Mouse (Mus musculus): ENCODE results near the gene Pum1. TPM values are rescaled to one million over a fixed set of nuclear protein-coding genes. Genes with fewer than 3 reads are reported as not detected.

Pum1 gene
- polyA plus RNA-seq, 1 experiment from 2014 or later, result 123 TPM

GRCm38 (mm10) chr4:130766926-130767325 is 103.8 kb downstream of the Pum1 start:
- Histone ChIP-seq H3K27ac (no peak overlapping the region), H3K4me3 (replicated peaks) (no peak overlapping the region), H3K36me3 (peaks cover 96% of the 10 kb centered on the region), H3K4me2 (no peak overlapping the region), H3K27me3 (no peaks in the 10 kb centered on the region), H3K9me3 (no peaks in the 10 kb centered on the region), H3K9ac (replicated peaks) (no peak overlapping the region), H3K4me1 (replicated peaks) (no peaks in the 10 kb centered on the region)
- 90% methylated on average over 4 of the region's 4 CpGs for WGBS
- ATAC-seq (ENCODE audit: insufficient number of reproducible peaks, insufficient read depth, low FRiP score, low TSS enrichment, low read depth), result no peak

- Histone ChIP-seq H3K27ac (no peak overlapping the region), H3K9ac (replicated peaks) (no peak overlapping the region), H3K4me1 (replicated peaks) (no peaks in the 10 kb centered on the region; the same call in 1 of the 2 replicates), H3K9me3 (no peaks in the 10 kb centered on the region), H3K27me3 (no peaks in the 10 kb centered on the region), H3K4me2 (no peak overlapping the region), H3K36me3 (peaks cover 95% of the 10 kb centered on the region), H3K4me3 (replicated peaks) (no peak overlapping the region)
- 91% methylated on average over 4 of the region's 4 CpGs for WGBS
- no peak for ATAC-seq (ENCODE audit: insufficient number of reproducible peaks, insufficient read depth, low FRiP score, low TSS enrichment, low read depth)
Observed at GRCm38 (mm10) chr4:130773899-130774298, 110.8 kb downstream of the Pum1 start.

GRCm38 (mm10) chr4:130774822-130775221 is 111.7 kb downstream of the Pum1 start:
- no peaks in the 10 kb centered on the region for H3K9me3 ChIP-seq
- no peaks in the 10 kb centered on the region; the same call in 1 of the 2 replicates for H3K4me1 ChIP-seq (replicated peaks)
- no peaks in the 10 kb centered on the region for H3K27me3 ChIP-seq
- H3K4me2 ChIP-seq, result no peak overlapping the region
- no peak overlapping the region for H3K27ac ChIP-seq
- H3K36me3 ChIP-seq, result peaks cover 97% of the 10 kb centered on the region
- no peak overlapping the region for H3K4me3 ChIP-seq (replicated peaks)
- H3K9ac ChIP-seq (replicated peaks), result no peak overlapping the region
- no peak for ATAC-seq (ENCODE audit: insufficient number of reproducible peaks, insufficient read depth, low FRiP score, low TSS enrichment, low read depth)
- WGBS, result 94% methylated on average over 4 of the region's 4 CpGs

- ATAC-seq (ENCODE audit: insufficient number of reproducible peaks, insufficient read depth, low FRiP score, low TSS enrichment, low read depth), result no peak
- Histone ChIP-seq H3K4me3 (replicated peaks) (no peak overlapping the region), H3K9ac (replicated peaks) (no peak overlapping the region), H3K27ac (no peak overlapping the region), H3K4me1 (replicated peaks) (no peaks in the 10 kb centered on the region; the same call in 1 of the 2 replicates), H3K4me2 (no peak overlapping the region), H3K27me3 (no peaks in the 10 kb centered on the region), H3K36me3 (peaks cover 93% of the 10 kb centered on the region), H3K9me3 (no peaks in the 10 kb centered on the region)
- WGBS, result 66% methylated on average over 10 of the region's 10 CpGs
Observed at GRCm38 (mm10) chr4:130777647-130778046, 114.5 kb downstream of the Pum1 start.

DNA sequence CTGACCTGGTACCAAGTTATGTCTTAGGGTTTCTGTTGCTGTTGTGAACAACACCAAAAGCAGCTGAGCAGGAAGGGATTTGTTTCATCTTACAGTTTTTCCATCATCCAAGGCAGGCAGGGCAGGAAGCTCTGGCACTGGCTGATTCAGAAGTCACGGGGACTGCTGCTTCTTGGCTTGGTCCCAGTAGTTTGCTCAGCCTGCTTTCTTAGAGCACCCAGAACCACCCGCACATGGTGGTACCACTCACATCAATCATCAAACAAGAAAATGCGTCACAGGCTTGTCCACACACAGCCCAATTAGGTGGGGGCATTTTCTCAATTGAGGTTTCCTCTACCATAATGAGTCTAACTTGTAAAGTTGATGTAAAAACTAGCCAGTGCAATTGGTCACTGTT is 115.9 kb downstream of the Pum1 start:
- Histone ChIP-seq H3K9me3 (no peaks in the 10 kb centered on the region), H3K4me2 (no peak overlapping the region), H3K9ac (replicated peaks) (no peak overlapping the region), H3K27me3 (no peaks in the 10 kb centered on the region), H3K4me1 (replicated peaks) (no peaks in the 10 kb centered on the region; the same call in 1 of the 2 replicates), H3K36me3 (peaks cover 79% of the 10 kb centered on the region), H3K27ac (no peak overlapping the region), H3K4me3 (replicated peaks) (no peak overlapping the region)
- ATAC-seq (ENCODE audit: insufficient number of reproducible peaks, insufficient read depth, low FRiP score, low TSS enrichment, low read depth), result no peak
- 88% methylated on average over 3 of the region's 3 CpGs for WGBS

- Histone ChIP-seq H3K36me3 (peaks cover 46% of the 10 kb centered on the region), H3K9me3 (no peaks in the 10 kb centered on the region), H3K4me2 (no peak overlapping the region), H3K9ac (replicated peaks) (no peak overlapping the region), H3K27ac (no peak overlapping the region), H3K27me3 (no peaks in the 10 kb centered on the region), H3K4me3 (replicated peaks) (no peak overlapping the region), H3K4me1 (replicated peaks) (peaks cover 6% of the 10 kb centered on the region)
- ATAC-seq (ENCODE audit: insufficient number of reproducible peaks, insufficient read depth, low FRiP score, low TSS enrichment, low read depth), result no peak
- WGBS, result 81% methylated on average over 2 of the region's 2 CpGs
Observed at GRCm38 (mm10) chr4:130782492-130782891, 119.4 kb downstream of the Pum1 start.

- no peaks in the 10 kb centered on the region for H3K27me3 ChIP-seq
- H3K4me1 ChIP-seq (replicated peaks), result peaks cover 6% of the 10 kb centered on the region
- no peak overlapping the region for H3K4me2 ChIP-seq
- no peak overlapping the region for H3K9ac ChIP-seq (replicated peaks)
- 14% methylated on average over 4 of the region's 4 CpGs for WGBS
- peaks cover 24% of the 10 kb centered on the region for H3K36me3 ChIP-seq
- H3K27ac ChIP-seq, result peak overlapping the region; percentile 56; the same call in 1 of the 2 replicates
- no peaks in the 10 kb centered on the region for H3K9me3 ChIP-seq
- no peak for ATAC-seq (ENCODE audit: insufficient number of reproducible peaks, insufficient read depth, low FRiP score, low TSS enrichment, low read depth)
- H3K4me3 ChIP-seq (replicated peaks), result no peak overlapping the region
Observed at GRCm38 (mm10) chr4:130784755-130785154, 121.6 kb downstream of the Pum1 start.

- H3K27me3 ChIP-seq, result no peaks in the 10 kb centered on the region
- H3K4me3 ChIP-seq (replicated peaks), result no peak overlapping the region
- no peaks in the 10 kb centered on the region for H3K36me3 ChIP-seq
- 78% methylated on average over 5 of the region's 5 CpGs for WGBS
- ATAC-seq (ENCODE audit: insufficient number of reproducible peaks, insufficient read depth, low FRiP score, low TSS enrichment, low read depth), result no peak
- H3K9ac ChIP-seq (replicated peaks), result no peak overlapping the region
- no peak overlapping the region for H3K4me2 ChIP-seq
- no peak overlapping the region for H3K27ac ChIP-seq
- no peaks in the 10 kb centered on the region for H3K9me3 ChIP-seq
- peaks cover 10% of the 10 kb centered on the region for H3K4me1 ChIP-seq (replicated peaks)
Observed at GRCm38 (mm10) chr4:130787530-130787929, 124.4 kb downstream of the Pum1 start.

DNA sequence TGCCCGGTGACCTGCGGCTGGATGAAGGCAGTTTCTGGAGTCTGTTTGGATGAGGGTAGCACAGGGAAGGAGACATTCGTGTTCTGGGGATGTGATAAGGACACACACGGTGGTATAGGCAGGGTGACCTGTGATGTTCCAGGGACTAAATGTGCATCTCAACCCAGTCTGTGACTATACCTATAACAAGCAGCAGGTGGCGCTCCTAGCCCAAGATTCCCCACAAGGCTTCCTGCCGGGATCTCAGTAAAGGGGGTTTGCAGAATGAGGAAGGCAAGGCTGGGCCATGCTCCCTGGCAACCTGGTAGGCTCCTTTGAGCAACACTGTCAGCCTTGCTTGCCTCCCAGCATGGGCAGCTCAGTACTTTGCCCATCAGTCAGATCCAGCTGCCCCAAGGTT is 127.1 kb downstream of the Pum1 start:
- H3K27ac ChIP-seq, result no peak overlapping the region
- 13% methylated on average over 6 of the region's 6 CpGs for WGBS
- no peaks in the 10 kb centered on the region for H3K9me3 ChIP-seq
- no peak overlapping the region for H3K9ac ChIP-seq (replicated peaks)
- H3K27me3 ChIP-seq, result 0 out of 2 replicates have a peak, but pooled peaks cover 5% of the 10 kb centered on the region
- ATAC-seq (ENCODE audit: insufficient number of reproducible peaks, insufficient read depth, low FRiP score, low TSS enrichment, low read depth), result no peak
- no peak overlapping the region for H3K4me3 ChIP-seq (replicated peaks)
- no peaks in the 10 kb centered on the region for H3K36me3 ChIP-seq
- peaks cover 21% of the 10 kb centered on the region for H3K4me1 ChIP-seq (replicated peaks)
- no peak overlapping the region for H3K4me2 ChIP-seq

- Histone ChIP-seq H3K9me3 (no peaks in the 10 kb centered on the region), H3K27ac (no peak overlapping the region; the same call in 1 of the 2 replicates), H3K27me3 (0 out of 2 replicates have a peak, but pooled peaks cover 5% of the 10 kb centered on the region), H3K9ac (replicated peaks) (peak overlapping the region; percentile 97), H3K36me3 (no peaks in the 10 kb centered on the region), H3K4me2 (peak overlapping the region; percentile 95), H3K4me3 (replicated peaks) (peak overlapping the region; percentile 92), H3K4me1 (replicated peaks) (peaks cover 24% of the 10 kb centered on the region)
- 4% methylated on average over 19 of the region's 19 CpGs for WGBS
- ATAC-seq (ENCODE audit: insufficient number of reproducible peaks, insufficient read depth, low FRiP score, low TSS enrichment, low read depth), result no peak
Observed at GRCm38 (mm10) chr4:130791811-130792375, 128.8 kb downstream of the Pum1 start.

DNA sequence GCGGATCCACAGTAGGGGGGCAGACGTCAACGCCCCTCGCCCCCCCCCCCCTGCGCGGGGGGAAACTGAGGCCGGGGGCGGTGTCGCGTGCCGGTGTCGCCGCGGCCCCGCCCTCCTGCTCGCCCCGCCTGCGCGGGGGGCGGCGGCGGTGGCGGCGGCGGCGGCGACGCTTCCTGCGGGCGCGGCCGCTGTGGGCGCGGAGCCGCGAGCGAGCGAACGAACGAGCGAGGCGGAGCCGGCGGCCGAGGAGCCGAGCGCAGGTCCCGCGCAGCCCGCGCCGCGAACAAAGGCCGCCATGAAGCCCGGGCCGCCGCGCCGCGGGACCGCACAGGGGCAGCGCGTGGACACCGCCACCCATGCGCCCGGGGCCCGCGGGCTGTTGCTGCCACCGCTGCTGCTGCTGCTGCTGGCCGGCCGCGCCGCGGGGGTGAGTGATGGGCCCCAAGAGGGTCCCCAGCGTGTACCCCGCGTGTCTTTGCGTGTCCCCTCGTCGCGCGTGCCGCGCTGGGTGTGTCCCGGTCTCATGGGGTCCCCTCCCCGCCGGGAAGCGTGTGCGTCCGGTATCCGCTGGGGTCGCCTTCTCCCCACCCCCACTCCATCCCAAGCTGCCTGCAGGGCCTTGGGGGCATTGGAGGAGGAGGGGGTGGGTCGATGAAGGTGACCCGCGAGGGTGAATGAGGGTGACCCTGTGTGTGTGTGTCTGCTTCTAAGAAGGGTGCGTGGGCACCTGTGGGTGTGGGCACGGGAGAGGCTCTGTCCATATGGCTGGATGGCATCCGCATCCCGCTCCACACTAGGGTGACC is 129.5 kb downstream of the Pum1 start, which contains the start of gene Sdc3:
TSS of gene Sdc3 (plus strand) at position 162 of the 804 bp plus-strand sequence.
- ATAC-seq (ENCODE audit: insufficient number of reproducible peaks, insufficient read depth, low FRiP score, low TSS enrichment, low read depth), result no peak
- Histone ChIP-seq H3K4me3 (replicated peaks) (peak within 1 kb of the TSS; percentile 92), H3K4me2 (peak within 1 kb of the TSS; percentile 95), H3K27me3 (0 out of 2 replicates have a peak, but pooled peaks cover 5% of the 10 kb centered on the region), H3K9me3 (no peaks in the 10 kb centered on the region), H3K27ac (peak within 1 kb of the TSS; percentile 67), H3K9ac (replicated peaks) (peak within 1 kb of the TSS; percentile 97), H3K4me1 (replicated peaks) (peaks cover 31% of the 10 kb centered on the region), H3K36me3 (no peaks in the 10 kb centered on the region)
- WGBS, result 3% methylated on average over 47 of the region's 99 CpGs

Data from limb, embryonic 12.5 days (tissue).